In the genomic region with DNA sequence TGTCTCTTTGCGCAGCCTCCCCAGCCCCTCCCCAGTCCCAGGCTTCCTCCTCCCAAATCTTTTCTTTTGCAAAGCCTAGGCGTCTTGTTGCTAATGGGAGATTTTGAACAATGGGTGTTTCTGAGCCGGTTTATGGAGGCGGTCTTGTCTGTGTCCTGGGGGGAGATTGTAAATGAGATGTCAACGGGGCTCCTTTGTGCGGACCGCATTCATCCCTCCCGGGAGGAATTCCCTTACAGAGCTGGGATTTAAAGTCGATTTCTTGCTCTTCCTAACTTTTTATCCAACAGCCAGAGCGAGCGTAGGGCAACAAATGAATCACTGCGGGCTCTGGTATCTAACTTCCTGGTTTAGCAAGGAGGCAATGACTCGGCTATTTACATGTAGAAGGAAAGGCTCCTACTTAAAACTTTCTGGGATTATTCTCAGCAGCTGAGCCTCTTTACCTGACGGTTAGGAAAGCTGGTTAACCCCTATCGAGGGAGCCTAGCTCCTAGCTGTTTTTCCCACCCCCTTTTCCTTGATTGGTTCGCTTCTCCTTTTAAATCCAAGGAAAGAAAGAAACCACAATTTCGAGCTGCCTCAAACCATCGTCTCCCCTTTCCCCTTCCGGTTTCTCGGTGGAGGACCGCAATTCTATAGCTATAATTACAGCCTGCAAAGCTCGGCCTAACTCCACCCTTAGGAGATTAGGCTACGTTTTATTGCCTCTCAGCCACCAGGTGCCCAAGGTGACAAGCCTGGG, we compare ENCODE assay signal across 9 mouse cellular contexts.
DNase-seq lines count a peak whose midpoint lies in the region; ATAC-seq and TF ChIP-seq lines count a peak whose summit lies in the region.
"Had no signal": no experiment of that assay in that cellular context is flagged by ENCODE, and none has a peak within 500 bp of the region (broad histone marks: within the 10 kb centered on the region; RNA-seq: fewer than 3 reads in every experiment).

No protein-coding gene starts in this region.

- no peaks in the 10 kb centered on the region for H3K27me3 ChIP-seq in heart, embryonic 11.5 days (ENCODE audit: control insufficient read depth, insufficient read depth, low read length)
- peaks cover 50% of the 10 kb centered on the region for H3K27me3 ChIP-seq in midbrain, embryonic 10.5 days (ENCODE audit: low read depth, poor library complexity, severe bottlenecking)
- H3K27me3 ChIP-seq: CH12.LX had no signal

- peak; percentile 43 for DNase-seq in adrenal gland, postnatal 10 days
- no peak for DNase-seq in adrenal gland, adult 18-20 months (ENCODE audit: low spot score in 2 of 2)
- peak; percentile 47 for DNase-seq in kidney, postnatal 10 days
- peak; percentile 82 for DNase-seq in midbrain, embryonic 10.5 days (ENCODE audit: low spot score)
- DNase-seq in thymus, postnatal 4 days, result no peak
- DNase-seq in right cerebral cortex, postnatal 10 days (ENCODE audit: low spot score in 2 of 2), result no peak

- H3K4me3 ChIP-seq in bone marrow macrophage, adult 2 months (ENCODE audit: insufficient read depth, low read length), result peak overlapping the region; percentile 50
- peak overlapping the region; percentile 36 for H3K4me3 ChIP-seq in heart, embryonic 11.5 days (ENCODE audit: low read depth, low read length)
- peak overlapping the region; percentile 45 for H3K4me3 ChIP-seq in midbrain, embryonic 10.5 days

- H3K9me3 ChIP-seq in heart, embryonic 11.5 days (replicated peaks; ENCODE audit: control insufficient read depth, low read length), result no peaks in the 10 kb centered on the region
- H3K9me3 ChIP-seq in midbrain, embryonic 10.5 days (replicated peaks), result no peaks in the 10 kb centered on the region

- WGBS in heart, embryonic 11.5 days (ENCODE audit: insufficient replicate concordance), result under 1% methylated on average over 23 of the region's 23 CpGs
- under 1% methylated on average over 23 of the region's 23 CpGs for WGBS in midbrain, embryonic 10.5 days

- peaks cover 54% of the 10 kb centered on the region for H3K4me1 ChIP-seq in bone marrow macrophage, adult 2 months (ENCODE audit: control insufficient read depth, insufficient read depth, low read length)
- H3K4me1 ChIP-seq in heart, embryonic 11.5 days (ENCODE audit: control insufficient read depth, insufficient read depth, low read length), result peaks cover 16% of the 10 kb centered on the region; the same call in 1 of the 2 replicates
- peaks cover 57% of the 10 kb centered on the region for H3K4me1 ChIP-seq in midbrain, embryonic 10.5 days

- H3K4me2 ChIP-seq in heart, embryonic 11.5 days, result peak overlapping the region; percentile 73

- ATAC-seq in heart, embryonic 11.5 days (replicated peaks; ENCODE audit: insufficient number of reproducible peaks, low FRiP score, low TSS enrichment), result no peak

- 0 out of 2 replicates have a peak, but pooled peaks have one; percentile 9 for TF ChIP-seq CTCF in bone marrow macrophage, adult 2 months (IDR thresholded peaks at IDR 0.05; ENCODE audit: low read depth, low read length)

- peak overlapping the region; percentile 62 for H3K9ac ChIP-seq in heart, embryonic 11.5 days (ENCODE audit: low read depth, low read length)

- H3K27ac ChIP-seq in bone marrow macrophage, adult 2 months (ENCODE audit: insufficient read depth, low read depth, low read length), result peak overlapping the region; percentile 92
- H3K27ac ChIP-seq in heart, embryonic 11.5 days (ENCODE audit: low read depth, low read length), result peak overlapping the region; percentile 72
- H3K27ac ChIP-seq in midbrain, embryonic 10.5 days (replicated peaks), result peak overlapping the region; percentile 82

- H3K36me3 ChIP-seq in heart, embryonic 11.5 days (ENCODE audit: control insufficient read depth, insufficient read depth, low read length), result no peaks in the 10 kb centered on the region
- H3K36me3 ChIP-seq in midbrain, embryonic 10.5 days, result no peaks in the 10 kb centered on the region

- TF ChIP-seq POLR2A in bone marrow macrophage, adult 2 months (IDR thresholded peaks at IDR 0.05; ENCODE audit: borderline replicate concordance, low read depth, low read length), result no peak

Comparison
In these comparisons a context has a peak if more than half of its experiments do, and no peak if none do; other contexts are left out.
1. DNase-seq: peak in adrenal gland, postnatal 10 days (single experiment), kidney, postnatal 10 days (single experiment) and midbrain, embryonic 10.5 days (single experiment); none in adrenal gland, adult 18-20 months (0 of 2), thymus, postnatal 4 days (single experiment) and right cerebral cortex, postnatal 10 days (0 of 2).
2. Peak in every context shown above with its lines, with median percentiles within 50 percentile points of each other: H3K27ac ChIP-seq and H3K4me3 ChIP-seq.